Mouse (Mus musculus) forebrain, embryonic 12.5 days (tissue): ENCODE results near the gene Cfap126. TPM values are rescaled to one million over a fixed set of nuclear protein-coding genes. Genes with fewer than 3 reads are reported as not detected.
"Not testable (repeated sequence)": the region's sequence is repeated elsewhere in the genome, so short reads cannot be mapped to it uniquely, and the experiment has no call there.

Experiments
- ATAC-seq: fragments of 200-750 bp; cut with Nextera tagmentation; 2 replicates; pipeline ENCODE4 v1.8.0; 2017; ENCODE audit warnings: moderate TSS enrichment; ENCODE audit not compliant: low FRiP score
- H3K27ac ChIP-seq: fragments of 300-500 bp; sonication (generic); 2 replicates; pipeline ENCODE4 v1.5.1; 2016; ENCODE audit warnings: mild to moderate bottlenecking
- H3K27me3 ChIP-seq: fragments of 300-500 bp; sonication (generic); 2 replicates; pipeline ENCODE4 v1.6.1; 2016; ENCODE audit warnings: mild to moderate bottlenecking
- H3K36me3 ChIP-seq: fragments of 300-500 bp; sonication (generic); replicated peaks from 2 replicates; pipeline ENCODE4 v1.6.1; 2016; ENCODE audit warnings: mild to moderate bottlenecking
- H3K4me1 ChIP-seq: fragments of 300-500 bp; sonication (generic); 2 replicates; pipeline ENCODE4 v1.6.1; 2016
- H3K4me2 ChIP-seq: fragments of 300-500 bp; sonication (generic); 2 replicates; pipeline ENCODE4 v1.6.1; 2016; ENCODE audit warnings: mild to moderate bottlenecking, moderate library complexity
- H3K4me3 ChIP-seq: fragments of 300-500 bp; sonication (generic); replicated peaks from 2 replicates; pipeline ENCODE4 v1.5.1; 2016; ENCODE audit warnings: mild to moderate bottlenecking
- H3K9ac ChIP-seq: fragments of 300-500 bp; sonication (generic); 2 replicates; pipeline ENCODE4 v1.6.1; 2016; ENCODE audit warnings: mild to moderate bottlenecking
- H3K9me3 ChIP-seq: fragments of 300-500 bp; sonication (generic); 2 replicates; pipeline ENCODE4 v1.6.1; 2016
- WGBS: fragments of 180-500 bp; shearing (Covaris S2); methylation state at CpG from one replicate; pipeline ENCODE4 v1.1.7; 2016; 5-methylcytosine and 5-hydroxymethylcytosine counted together
- polyA plus RNA-seq: library from polyadenylated mRNA; unstranded; fragments of >200 nt; fragmentation: Nextera tagmentation; extraction: Ambion mirVana; gene quantifications from 2 replicates; pipeline ENCODE4 v1.2.1, GENCODE M21; 2016

The Cfap126 gene
- polyA plus RNA-seq = 3.9 and 5.2 TPM in 2 replicates

GRCm38 (mm10) chr1:171113873-171114299 is at the start of gene Cfap126:
TSS of gene Cfap126 (plus strand) at chr1:171113918.
- Histone ChIP-seq H3K9me3 (no peaks in the 10 kb centered on the region), H3K4me2 (peak within 1 kb of the TSS; percentile 72)
- WGBS = 1% methylated on average over 24 of the region's 24 CpGs

DNA sequence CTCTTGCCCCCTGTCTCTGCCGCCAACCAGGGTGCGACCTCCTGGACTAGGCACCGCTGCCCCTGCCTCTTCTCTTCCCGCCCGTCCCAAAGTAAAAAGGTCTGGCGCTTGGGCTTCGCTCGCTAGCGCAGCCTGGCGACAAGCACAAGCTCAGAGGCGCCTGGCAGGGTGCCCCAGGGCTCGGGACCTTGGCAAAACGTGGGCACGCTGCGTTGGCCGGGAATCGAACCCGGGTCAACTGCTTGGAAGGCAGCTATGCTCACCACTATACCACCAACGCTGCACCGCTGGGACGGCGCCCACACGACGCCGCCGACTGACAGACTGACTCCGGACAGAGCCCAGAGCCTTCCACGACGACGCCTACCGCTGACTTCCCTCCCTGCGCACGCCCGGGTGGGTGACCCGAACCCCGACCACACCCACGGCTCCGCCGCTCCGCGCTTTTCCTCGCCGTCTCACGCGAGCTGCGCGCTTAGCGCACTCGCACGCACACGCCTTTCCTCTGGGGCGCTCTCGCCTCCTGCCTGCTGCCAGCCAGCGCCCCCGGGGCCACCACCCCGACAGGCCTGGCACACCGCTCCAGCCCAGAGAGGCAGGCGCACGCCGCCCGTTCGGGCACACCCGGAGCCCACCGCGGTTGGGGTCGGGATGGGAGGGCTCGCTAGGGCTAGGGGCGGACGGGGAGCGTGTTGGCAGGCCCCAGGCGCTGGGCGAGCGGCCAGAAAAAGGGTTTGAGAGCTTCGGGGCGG is 49.1 kb upstream of the Cfap126 start, which contains the start of gene Fcgr3:
Fcgr3 (minus strand) TSS at position 445 of the 752 bp plus-strand sequence.
- H3K4me1 ChIP-seq, H3K27ac ChIP-seq, H3K9me3 ChIP-seq, H3K36me3 ChIP-seq: not testable (repeated sequence)
- peak; percentile 75 for ATAC-seq
- WGBS = 1% methylated on average over 44 of the region's 75 CpGs
- 0 out of 2 replicates have a peak within 1 kb of the TSS, but pooled peaks have one; percentile 8 for H3K9ac ChIP-seq
- peak within 1 kb of the TSS; percentile 39 for H3K4me3 ChIP-seq
- peaks cover 44% of the 10 kb centered on the region for H3K27me3 ChIP-seq
- H3K4me2 ChIP-seq = peak within 1 kb of the TSS; percentile 51

More at GRCm38 (mm10) chr1:171113873-171114299, at the start of gene Cfap126:
- Histone ChIP-seq H3K4me1 (peaks cover 17% of the 10 kb centered on the region), H3K36me3 (no peaks in the 10 kb centered on the region), H3K27ac (0 out of 2 replicates have a peak within 1 kb of the TSS, but pooled peaks have one; percentile 56), H3K4me3 (peak within 1 kb of the TSS; percentile 52), H3K27me3 (peaks cover 7% of the 10 kb centered on the region; the same call in 1 of the 2 replicates), H3K9ac (peak within 1 kb of the TSS; percentile 66)
- peak; percentile 18; the same call in 1 of the 2 replicates for ATAC-seq

GRCm38 (mm10) chr1:171065243-171065587 is 48.5 kb upstream of the Cfap126 start:
- Histone ChIP-seq H3K4me3 (peak overlapping the region; percentile 39), H3K4me2 (peak overlapping the region; percentile 46), H3K27me3 (peaks cover 48% of the 10 kb centered on the region)
- under 1% methylated on average over 25 of the region's 35 CpGs for WGBS
- not testable (repeated sequence) for H3K9ac ChIP-seq, H3K36me3 ChIP-seq, H3K27ac ChIP-seq, H3K4me1 ChIP-seq, H3K9me3 ChIP-seq
- ATAC-seq = peak; percentile 39

DNA sequence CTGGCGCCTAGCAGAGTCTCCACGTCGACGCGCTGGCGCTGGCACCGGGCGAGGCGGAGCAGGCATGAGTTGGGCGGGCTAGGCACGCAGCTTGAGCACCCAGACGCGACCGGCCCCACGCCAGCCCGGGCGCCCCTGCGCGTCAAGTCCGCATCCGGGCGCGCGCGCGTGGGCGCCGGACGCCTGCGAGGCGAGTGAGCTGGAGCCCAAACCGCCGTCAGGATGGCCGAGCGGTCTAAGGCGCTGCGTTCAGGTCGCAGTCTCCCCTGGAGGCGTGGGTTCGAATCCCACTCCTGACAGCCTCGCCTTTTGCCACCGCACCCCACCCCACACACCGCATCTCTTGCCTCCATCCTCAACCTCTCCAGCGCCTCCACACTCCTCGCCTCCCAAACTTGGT is 48.0 kb upstream of the Cfap126 start:
- H3K36me3 ChIP-seq, H3K27ac ChIP-seq, H3K9me3 ChIP-seq, H3K4me1 ChIP-seq, H3K9ac ChIP-seq: not testable (repeated sequence)
- Histone ChIP-seq H3K4me3 (peak overlapping the region; percentile 39), H3K4me2 (peak overlapping the region; percentile 50), H3K27me3 (peaks cover 47% of the 10 kb centered on the region)
- peak; percentile 5 for ATAC-seq
- 6% methylated on average over 31 of the region's 45 CpGs for WGBS

DNA sequence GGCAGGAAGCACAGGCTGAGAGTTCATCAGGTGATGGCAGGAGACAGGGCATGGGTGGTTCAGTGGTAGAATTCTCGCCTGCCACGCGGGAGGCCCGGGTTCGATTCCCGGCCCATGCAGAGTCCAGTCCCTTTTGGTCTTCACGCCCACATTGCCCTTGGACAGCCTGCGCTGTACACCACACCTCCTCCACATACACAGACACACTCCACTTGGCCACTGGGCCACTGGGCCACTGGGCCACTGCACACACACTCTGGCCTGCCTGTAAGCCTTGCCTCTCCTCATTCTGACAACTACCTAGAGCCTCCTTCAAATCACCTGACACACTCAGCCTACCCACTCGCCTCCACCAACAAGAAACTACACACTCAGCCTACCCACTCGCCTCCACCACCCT is 47.1 kb upstream of the Cfap126 start:
- not testable (repeated sequence) for H3K4me3 ChIP-seq, H3K9ac ChIP-seq, H3K36me3 ChIP-seq, H3K27ac ChIP-seq, H3K9me3 ChIP-seq, H3K4me2 ChIP-seq, H3K4me1 ChIP-seq
- 20% methylated on average over 5 of the region's 10 CpGs for WGBS
- H3K27me3 ChIP-seq = peaks cover 53% of the 10 kb centered on the region
- peak; percentile 25 for ATAC-seq

DNA sequence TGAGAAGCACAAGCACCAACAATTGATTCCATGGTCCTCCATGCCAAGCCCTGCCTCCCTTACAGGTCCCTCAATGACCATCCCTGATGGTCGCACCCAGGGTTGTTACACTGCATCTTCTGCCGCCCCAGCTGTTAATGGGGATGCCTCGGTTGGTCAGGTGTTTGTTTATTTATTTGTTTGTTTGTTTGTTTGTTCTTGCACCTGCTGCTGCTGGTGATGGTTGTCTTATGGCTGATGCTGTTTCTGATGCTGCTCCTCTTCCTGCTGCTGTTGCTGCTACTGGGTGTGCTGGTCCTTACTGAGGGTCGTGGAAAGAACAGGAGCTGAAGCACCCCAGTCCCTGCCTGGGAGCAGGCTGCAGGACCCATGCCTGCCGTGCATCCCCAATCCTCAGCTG is 45.8 kb upstream of the Cfap126 start:
- not testable (repeated sequence) for H3K4me3 ChIP-seq, H3K4me2 ChIP-seq, H3K36me3 ChIP-seq, H3K27ac ChIP-seq, H3K4me1 ChIP-seq, H3K9ac ChIP-seq, ATAC-seq, H3K9me3 ChIP-seq
- peaks cover 53% of the 10 kb centered on the region for H3K27me3 ChIP-seq
- WGBS = 51% methylated on average over 5 of the region's 5 CpGs

GRCm38 (mm10) chr1:171069508-171069907 is 44.2 kb upstream of the Cfap126 start:
- 66% methylated on average over 3 of the region's 3 CpGs for WGBS
- H3K4me3 ChIP-seq, ATAC-seq, H3K36me3 ChIP-seq, H3K27ac ChIP-seq, H3K4me1 ChIP-seq, H3K9ac ChIP-seq, H3K9me3 ChIP-seq, H3K4me2 ChIP-seq: not testable (repeated sequence)
- H3K27me3 ChIP-seq = peaks cover 49% of the 10 kb centered on the region

GRCm38 (mm10) chr1:171070879-171071278 is 42.8 kb upstream of the Cfap126 start:
- H3K4me3 ChIP-seq, H3K9me3 ChIP-seq, ATAC-seq, H3K4me1 ChIP-seq, H3K36me3 ChIP-seq, H3K9ac ChIP-seq, H3K27ac ChIP-seq: not testable (repeated sequence)
- peaks cover 42% of the 10 kb centered on the region for H3K27me3 ChIP-seq
- 20% methylated on average over 15 of the region's 16 CpGs for WGBS
- H3K4me2 ChIP-seq = 0 out of 2 replicates have a peak overlapping the region, but pooled peaks have one; percentile 0

DNA sequence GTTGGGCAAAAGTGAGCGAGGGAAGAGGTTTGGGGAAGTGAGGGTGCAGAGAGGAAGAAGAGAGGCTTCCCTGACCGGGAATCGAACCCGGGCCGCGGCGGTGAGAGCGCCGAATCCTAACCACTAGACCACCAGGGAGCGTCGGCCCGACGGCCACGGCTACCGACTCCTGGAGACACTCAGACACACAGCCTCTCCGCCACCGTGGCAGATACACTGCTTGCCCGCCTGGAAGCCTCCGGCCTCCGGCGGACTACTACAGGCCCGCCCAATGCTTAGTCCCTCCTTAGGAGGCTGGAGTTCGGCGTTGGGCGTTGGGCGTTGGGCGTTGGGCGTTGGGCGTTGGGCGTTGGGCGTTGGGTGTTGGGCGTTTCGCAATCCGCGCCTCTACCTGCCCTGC is 42.0 kb upstream of the Cfap126 start:
- ATAC-seq = peak; percentile 65

DNA sequence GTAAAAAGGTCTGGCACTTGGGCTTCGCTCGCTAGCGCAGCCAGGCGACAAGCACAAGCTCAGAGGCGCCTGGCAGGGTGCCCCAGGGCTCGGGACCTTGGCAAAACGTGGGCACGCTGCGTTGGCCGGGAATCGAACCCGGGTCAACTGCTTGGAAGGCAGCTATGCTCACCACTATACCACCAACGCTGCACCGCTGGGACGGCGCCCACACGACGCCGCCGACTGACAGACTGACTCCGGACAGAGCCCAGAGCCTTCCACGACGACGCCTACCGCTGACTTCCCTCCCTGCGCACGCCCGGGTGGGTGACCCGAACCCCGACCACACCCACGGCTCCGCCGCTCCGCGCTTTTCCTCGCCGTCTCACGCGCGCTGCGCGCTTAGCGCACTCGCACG is 41.5 kb upstream of the Cfap126 start:
- peak; percentile 52 for ATAC-seq
- H3K4me1 ChIP-seq, H3K36me3 ChIP-seq, H3K4me2 ChIP-seq, H3K9ac ChIP-seq, H3K4me3 ChIP-seq, H3K27ac ChIP-seq, H3K9me3 ChIP-seq: not testable (repeated sequence)
- no CpG with 5 or more reads among the region's 45 CpGs for WGBS
- peaks cover 39% of the 10 kb centered on the region for H3K27me3 ChIP-seq

More for the DNA sequence above, 42.0 kb upstream of the Cfap126 start:
- H3K27ac ChIP-seq, H3K9me3 ChIP-seq, H3K36me3 ChIP-seq, H3K4me1 ChIP-seq, H3K4me3 ChIP-seq, H3K9ac ChIP-seq: not testable (repeated sequence)
- no CpG with 5 or more reads among the region's 35 CpGs for WGBS
- H3K27me3 ChIP-seq = peaks cover 37% of the 10 kb centered on the region
- H3K4me2 ChIP-seq = 0 out of 2 replicates have a peak overlapping the region, but pooled peaks have one; percentile 15

DNA sequence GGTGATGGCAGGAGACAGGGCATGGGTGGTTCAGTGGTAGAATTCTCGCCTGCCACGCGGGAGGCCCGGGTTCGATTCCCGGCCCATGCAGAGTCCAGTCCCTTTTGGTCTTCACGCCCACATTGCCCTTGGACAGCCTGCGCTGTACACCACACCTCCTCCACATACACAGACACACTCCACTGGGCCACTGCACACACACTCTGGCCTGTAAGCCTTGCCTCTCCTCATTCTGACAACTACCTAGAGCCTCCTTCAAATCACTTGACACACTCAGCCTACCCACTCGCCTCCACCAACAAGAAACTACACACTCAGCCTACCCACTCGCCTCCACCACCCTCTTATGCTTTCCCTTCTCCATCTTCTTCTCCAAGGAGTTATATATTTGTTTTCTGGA is 39.4 kb upstream of the Cfap126 start:
- H3K9ac ChIP-seq, H3K4me3 ChIP-seq, H3K27ac ChIP-seq, H3K9me3 ChIP-seq, H3K4me2 ChIP-seq, H3K4me1 ChIP-seq, H3K36me3 ChIP-seq: not testable (repeated sequence)
- peaks cover 49% of the 10 kb centered on the region for H3K27me3 ChIP-seq
- ATAC-seq = 0 out of 2 replicates have a peak, but pooled peaks have one; percentile 3
- WGBS = 30% methylated on average over 6 of the region's 10 CpGs

DNA sequence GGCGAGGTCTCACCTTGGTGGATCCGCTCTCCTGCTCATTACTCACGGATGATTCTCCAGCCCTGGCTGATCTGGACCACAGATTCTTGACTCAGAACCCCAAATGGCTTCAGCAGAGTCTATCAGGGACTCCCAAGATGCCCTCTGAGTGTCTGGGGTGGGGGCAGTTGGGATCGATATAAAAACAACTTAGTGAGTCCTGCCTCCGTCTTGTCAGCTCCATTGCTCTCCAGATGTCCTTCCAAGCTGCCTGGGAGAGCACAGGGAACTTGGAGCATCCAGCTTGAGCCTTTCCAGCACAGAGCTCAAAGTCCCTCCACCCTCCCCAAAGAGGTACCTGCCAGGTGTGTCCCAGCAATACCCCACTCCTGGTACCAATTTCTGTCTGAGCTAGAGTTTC is 37.5 kb upstream of the Cfap126 start:
- H3K9ac ChIP-seq, H3K4me2 ChIP-seq, ATAC-seq, H3K9me3 ChIP-seq, H3K4me3 ChIP-seq, H3K4me1 ChIP-seq, H3K27ac ChIP-seq, H3K36me3 ChIP-seq: not testable (repeated sequence)
- 76% methylated on average over 5 of the region's 5 CpGs for WGBS
- peaks cover 36% of the 10 kb centered on the region for H3K27me3 ChIP-seq

GRCm38 (mm10) chr1:171077192-171077591 is 36.5 kb upstream of the Cfap126 start:
- ATAC-seq, H3K9me3 ChIP-seq, H3K9ac ChIP-seq, H3K27ac ChIP-seq, H3K4me2 ChIP-seq, H3K4me1 ChIP-seq, H3K4me3 ChIP-seq, H3K36me3 ChIP-seq: not testable (repeated sequence)
- H3K27me3 ChIP-seq = peaks cover 42% of the 10 kb centered on the region
- WGBS = 35% methylated on average over 5 of the region's 5 CpGs
